Mouse (Mus musculus) embryo, embryonic 9.5 days (tissue): ENCODE measurements around the gene Auts2.

Experiments used
- DNase-seq: peaks from one replicate; pipeline ENCODE4 v3.0.0-alpha.2; 2017; ENCODE audit errors: extremely low spot score

Auts2 gene

GRCm38 (mm10) chr5:131732631-131733323 is 810.4 kb downstream of the Auts2 start:
- DNase-seq = no peak

GRCm38 (mm10) chr5:131729456-131729855 is 813.7 kb downstream of the Auts2 start:
- no peak for DNase-seq

GRCm38 (mm10) chr5:131727909-131728308 is 815.2 kb downstream of the Auts2 start:
- DNase-seq = no peak

- no peak for DNase-seq
These were observed 818.6 kb downstream of the Auts2 start for GRCm38 (mm10) chr5:131724508-131724907.

- no peak for DNase-seq
These were observed 820.4 kb downstream of the Auts2 start for GRCm38 (mm10) chr5:131722791-131723190.

- no peak for DNase-seq
These were observed 820.8 kb downstream of the Auts2 start for GRCm38 (mm10) chr5:131722361-131722760.

GRCm38 (mm10) chr5:131718013-131718412 is 825.1 kb downstream of the Auts2 start:
- no peak for DNase-seq

- no peak for DNase-seq
These were observed 825.7 kb downstream of the Auts2 start for GRCm38 (mm10) chr5:131717359-131717965.

GRCm38 (mm10) chr5:131714979-131715378 is 828.2 kb downstream of the Auts2 start:
- no peak for DNase-seq

- DNase-seq = no peak
These were observed 830.7 kb downstream of the Auts2 start for GRCm38 (mm10) chr5:131712441-131712840.

GRCm38 (mm10) chr5:131711474-131712129 is 831.5 kb downstream of the Auts2 start:
- DNase-seq = no peak

GRCm38 (mm10) chr5:131710735-131711473 is 832.2 kb downstream of the Auts2 start:
- peak; percentile 37 for DNase-seq

- no peak for DNase-seq
These were observed 835.7 kb downstream of the Auts2 start for GRCm38 (mm10) chr5:131707471-131707870.

- peak; percentile 25 for DNase-seq
These were observed 839.4 kb downstream of the Auts2 start for GRCm38 (mm10) chr5:131703729-131704128.

GRCm38 (mm10) chr5:131702840-131703392 is 840.2 kb downstream of the Auts2 start:
- DNase-seq = no peak

GRCm38 (mm10) chr5:131698900-131699299 is 844.2 kb downstream of the Auts2 start:
- DNase-seq = no peak

- DNase-seq = no peak
These were observed 852.4 kb downstream of the Auts2 start for GRCm38 (mm10) chr5:131690781-131691180.

GRCm38 (mm10) chr5:131686956-131687618 is 856.1 kb downstream of the Auts2 start:
- no peak for DNase-seq

GRCm38 (mm10) chr5:131680127-131680845 is 862.9 kb downstream of the Auts2 start:
- DNase-seq = no peak

GRCm38 (mm10) chr5:131679523-131679922 is 863.6 kb downstream of the Auts2 start:
- DNase-seq = no peak

GRCm38 (mm10) chr5:131677518-131677917 is 865.6 kb downstream of the Auts2 start:
- no peak for DNase-seq
